Mouse (Mus musculus): Measurements from ENCODE around the gene Prox1.

Prox1 gene

DNA sequence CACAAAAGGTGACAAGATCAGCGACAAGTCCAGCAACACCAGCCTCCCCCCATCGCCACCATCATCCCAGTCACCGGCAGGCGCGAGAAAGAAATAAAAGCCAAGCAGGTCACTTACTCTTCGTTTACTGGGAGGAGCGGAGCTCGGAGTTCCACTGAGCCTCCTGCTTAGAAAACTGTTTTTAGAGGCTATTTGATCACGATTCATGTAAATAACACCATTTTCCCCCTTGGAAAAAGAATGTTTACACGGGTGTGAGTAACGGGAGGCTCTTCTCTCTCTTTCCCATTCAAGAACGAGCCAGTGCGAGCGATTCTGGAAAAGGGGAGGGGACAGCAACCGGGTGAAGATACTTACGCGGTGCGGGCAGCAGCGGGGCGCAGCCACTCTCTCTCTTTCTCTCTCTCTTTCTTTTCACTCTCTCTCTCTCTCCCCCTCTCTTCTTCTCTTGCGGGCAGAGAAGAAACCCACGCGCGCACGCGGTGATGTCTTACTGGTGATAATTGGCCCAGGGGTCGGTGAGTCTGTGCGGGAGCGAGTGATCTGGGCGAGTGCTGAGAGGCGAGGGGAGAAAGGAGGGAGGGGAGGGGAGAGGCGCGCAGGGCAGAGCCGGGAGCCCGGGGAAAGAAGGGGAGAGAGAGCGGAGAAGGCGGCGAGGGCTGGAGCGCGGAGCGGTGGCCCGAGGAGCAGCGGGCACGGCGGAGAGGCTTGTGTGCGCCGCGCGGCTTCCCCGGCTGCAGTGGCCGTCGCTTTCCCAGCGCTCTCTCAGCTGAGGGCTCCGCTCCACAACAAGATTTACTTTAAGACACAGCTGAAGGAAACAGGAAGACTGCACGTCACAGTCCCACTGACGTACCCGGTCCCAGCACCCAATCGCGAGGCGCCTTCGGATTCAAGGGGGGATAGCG, at the start of gene Prox1:
Prox1 (minus strand) TSS at position 804 of the 908 bp plus-strand sequence.
- peak; percentile 87 for DNase-seq (ENCODE audit: low read depth, low spot score)

DNA sequence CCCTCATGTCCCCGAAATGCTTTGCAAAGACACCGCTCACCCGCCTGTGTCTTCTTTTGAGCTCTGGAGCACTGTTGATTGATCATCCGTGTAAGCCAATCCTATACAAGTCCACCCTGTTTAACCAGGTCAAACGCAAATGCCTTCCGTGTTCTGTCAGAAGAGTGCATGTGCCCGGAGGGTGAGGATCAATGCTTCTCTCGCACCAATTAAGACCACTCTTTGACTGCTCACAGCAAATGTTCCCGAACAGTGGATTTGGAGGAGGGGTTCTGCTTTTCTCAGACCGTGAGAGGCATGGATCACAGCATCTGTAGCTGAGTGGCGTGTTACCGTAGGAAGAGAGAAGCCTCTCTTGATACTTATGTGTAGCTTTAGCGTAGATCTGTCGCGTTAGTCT, 46.1 kb upstream of the Prox1 start:
- no peak for DNase-seq (ENCODE audit: low read depth, low spot score)

DNA sequence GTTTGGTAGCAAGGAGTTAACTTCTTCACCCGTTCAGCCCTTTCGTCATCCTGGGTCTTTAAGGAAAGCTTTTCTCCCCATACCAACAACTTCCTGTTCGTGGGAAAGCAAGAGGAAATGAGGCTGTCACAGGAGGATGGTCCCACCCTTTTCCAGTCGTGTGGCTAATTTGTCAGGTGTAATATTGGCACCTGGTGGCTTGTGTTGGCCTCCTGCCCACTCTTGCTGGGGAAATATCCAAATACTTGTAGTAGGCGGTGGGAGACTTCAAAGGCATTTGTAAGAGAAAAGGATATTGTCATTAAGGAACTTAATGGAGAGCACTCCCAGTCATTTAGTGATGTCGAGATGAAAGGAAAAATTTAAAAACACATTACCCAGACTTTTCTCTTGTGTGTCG, 44.1 kb upstream of the Prox1 start:
- DNase-seq (ENCODE audit: low read depth, low spot score): no peak

DNA sequence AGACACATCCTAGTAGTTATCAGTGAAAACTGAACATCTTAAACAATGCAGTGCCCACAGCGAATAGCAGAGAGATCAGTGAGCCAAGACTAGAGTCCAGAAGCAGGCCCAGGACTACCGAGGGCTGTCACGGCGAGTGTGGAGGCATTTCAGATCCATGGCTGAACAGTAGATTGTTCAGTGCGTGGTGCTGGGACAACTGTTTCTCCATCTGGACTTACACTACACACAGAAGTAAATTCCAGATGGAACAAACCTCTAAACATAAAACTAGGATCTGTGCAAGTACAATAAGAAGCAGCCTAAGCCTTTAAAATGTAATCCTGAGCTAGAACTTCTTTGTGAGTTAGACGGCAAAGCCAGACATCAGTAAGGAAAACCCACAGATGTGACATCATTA, 42.7 kb upstream of the Prox1 start:
- no peak for DNase-seq (ENCODE audit: low read depth, low spot score)

DNA sequence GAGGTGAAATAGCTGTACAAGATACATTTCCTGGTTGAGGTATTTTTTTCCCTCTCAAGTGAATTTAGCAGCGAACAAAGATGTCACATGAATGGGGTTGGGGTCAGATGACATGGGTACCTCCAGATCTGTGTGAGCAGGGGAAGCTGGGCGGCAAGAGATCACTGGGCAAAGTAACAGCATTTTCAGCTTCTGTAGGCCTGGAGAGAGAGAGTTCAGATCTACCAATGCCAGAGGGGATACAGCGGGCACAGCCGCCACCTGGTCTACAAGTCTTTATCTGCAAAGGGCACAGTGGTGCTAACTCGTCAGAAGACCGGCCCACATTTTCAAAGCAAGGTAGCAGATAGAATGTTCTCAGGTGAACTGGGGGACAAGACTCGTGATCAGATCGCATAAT, 36.7 kb upstream of the Prox1 start:
- no peak for DNase-seq (ENCODE audit: low read depth, low spot score)

DNA sequence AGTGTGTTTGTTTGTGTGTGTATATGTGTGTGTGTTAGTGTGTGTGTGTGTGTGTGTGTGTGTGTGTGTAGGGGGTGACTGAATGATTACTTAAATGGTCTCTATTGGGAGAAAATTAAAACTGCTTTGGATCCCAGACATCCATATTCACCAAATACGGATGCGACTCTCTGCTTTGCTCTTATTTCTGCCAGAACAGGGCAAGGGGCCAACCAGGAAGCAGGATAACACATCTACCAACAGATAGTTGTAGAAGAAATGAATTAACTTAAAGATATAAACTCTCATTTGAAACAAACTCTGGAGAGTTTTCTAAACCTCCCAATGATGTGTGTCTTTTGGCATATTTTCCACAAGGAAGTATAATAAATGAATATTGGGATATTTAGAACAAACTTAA, 35.2 kb upstream of the Prox1 start:
- no peak for DNase-seq (ENCODE audit: low read depth, low spot score)

DNA sequence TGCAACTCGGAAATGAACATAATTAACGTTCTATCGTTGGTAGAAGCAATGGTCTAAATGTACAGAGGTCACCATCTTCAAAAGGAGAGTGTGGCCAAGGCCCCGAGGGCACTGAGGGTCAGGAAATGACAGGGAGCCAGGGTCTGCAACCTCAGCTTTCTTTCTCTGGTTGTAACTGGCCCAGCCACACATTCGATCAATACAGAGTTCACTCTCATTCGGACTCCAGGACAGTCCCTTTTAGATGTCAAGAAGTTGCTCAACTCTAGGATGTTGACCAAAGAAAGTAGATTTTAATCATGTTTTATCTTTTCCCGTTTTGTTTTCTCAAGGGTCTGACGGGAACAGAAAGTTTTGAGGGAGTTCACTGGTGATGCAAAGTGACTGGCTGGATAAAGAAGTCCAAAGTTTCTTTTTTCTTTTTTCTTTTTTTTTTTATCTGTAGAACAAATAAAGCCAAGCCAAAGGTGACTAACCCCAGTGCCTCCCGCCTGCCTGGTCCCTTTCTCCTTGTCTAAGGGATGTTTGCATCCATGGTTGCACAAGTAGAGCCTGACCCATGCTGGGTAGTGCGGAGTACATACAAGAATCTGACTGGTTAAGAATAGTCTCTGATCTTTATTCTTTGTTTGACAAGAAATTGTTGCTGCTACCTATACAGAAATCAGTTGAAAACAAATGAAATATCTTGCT, 34.0 kb upstream of the Prox1 start:
- DNase-seq (ENCODE audit: low read depth, low spot score): no peak

DNA sequence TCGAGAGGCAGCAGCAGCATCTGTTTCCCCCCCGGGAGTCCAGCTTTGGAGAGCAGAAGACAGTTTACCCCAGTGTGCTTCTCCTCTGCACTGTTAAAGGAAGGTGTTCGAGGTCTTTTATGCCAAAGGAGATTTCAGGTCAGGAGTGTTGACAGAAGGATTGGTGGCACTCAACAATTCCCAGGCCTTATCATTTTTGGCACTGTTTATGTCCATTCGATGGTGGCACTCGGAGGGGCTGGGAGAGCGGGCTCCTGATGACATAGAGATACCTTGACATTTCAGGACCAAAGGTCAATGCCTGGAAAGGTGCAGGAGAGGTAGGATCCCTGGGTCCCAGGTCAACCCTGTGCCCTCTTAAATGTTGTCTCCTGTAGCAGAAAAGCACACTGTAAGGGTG, 31.2 kb upstream of the Prox1 start:
- DNase-seq (ENCODE audit: low read depth, low spot score): no peak

DNA sequence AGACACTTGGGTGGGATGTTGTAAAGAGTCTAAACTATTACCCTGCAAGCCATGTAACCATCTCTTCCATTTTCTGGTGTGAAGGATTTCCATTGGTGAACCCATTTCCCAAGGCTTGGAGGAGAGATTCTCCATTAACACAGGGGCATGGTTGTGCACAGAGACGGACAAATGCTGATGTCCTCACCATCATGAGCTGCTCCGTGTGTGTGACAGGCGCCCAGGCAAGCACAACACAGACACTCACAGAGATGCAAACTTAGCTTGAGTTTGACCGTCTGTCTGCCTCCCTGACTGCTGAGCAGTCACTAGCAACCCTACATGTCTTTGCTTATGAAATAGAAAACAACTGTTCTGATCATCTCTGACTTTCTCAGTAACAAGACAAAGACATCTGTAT, 30.5 kb upstream of the Prox1 start:
- DNase-seq (ENCODE audit: low read depth, low spot score): no peak

DNA sequence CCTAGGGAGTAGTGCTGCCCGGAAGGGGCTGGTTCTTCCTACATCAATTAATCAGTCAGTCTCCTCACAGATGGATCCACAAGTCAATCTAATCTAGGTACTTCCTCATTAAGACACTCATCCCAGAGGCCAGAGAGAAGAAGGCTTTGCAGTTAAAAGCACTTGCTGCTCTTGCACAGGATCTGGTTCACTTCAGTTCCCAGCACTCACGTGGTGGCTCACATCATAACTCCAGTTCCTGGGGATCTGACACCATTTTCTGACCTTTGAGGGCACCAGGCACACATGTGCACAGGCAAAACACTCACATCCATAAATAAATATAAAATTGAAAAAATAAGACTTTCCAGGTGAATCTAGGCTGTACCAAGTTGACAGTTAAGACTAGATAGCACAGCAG, 27.7 kb upstream of the Prox1 start:
- DNase-seq (ENCODE audit: low read depth, low spot score): no peak

DNA sequence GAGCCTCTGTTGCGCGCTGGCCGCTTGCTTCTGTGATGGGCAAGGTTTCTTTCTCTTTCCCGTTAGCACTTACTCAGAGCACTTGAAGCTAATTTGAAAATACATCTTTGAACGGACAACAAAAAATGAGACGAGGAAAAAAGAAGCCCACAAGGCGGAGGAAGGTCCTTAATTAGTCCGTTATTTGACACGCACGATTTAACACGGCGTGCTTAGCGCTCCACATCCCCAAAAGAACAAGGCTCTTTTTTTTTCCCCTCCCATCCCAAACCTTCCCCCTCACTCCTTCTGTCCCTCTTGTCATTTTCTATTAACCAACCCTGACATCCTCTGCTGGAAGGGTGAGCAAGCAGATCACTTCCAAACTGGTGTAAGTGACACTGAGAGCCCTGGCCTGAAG, 21.5 kb upstream of the Prox1 start:
- no peak for DNase-seq (ENCODE audit: low read depth, low spot score)

DNA sequence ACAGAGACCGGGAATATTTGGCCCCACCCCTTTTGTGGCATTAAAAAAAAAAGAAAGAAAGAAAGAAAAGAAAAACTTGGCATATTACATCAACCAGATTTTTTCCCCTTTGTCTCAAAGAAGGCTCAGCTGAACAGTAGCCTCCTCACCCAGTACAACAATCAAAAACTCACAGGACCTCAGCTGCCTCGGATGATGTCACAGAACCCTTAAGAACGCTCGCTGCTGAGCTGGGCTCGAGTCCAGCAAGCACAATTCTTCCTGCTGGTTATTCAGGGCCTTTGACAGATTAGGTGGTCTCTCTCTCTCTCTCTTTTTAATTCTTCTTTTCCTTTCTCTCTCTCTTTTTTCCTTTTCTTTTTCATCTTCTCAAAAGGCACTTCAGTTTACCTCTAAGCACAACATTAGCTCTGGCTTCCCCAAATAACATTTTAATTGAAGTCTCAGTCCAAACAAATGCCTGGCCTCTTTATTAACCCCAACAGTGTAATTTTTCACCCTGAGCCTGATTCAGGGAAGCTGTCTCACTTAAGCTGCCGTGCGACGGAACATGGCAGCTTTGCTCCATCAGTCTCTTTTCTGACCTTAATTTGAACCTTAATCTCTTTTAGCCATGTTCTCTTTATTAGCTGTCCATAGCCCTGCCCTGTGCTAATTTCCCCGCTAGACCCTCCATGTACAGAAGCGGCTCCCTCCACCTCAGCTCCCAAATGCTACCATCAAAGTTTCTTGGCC, 19.9 kb upstream of the Prox1 start:
- no peak for DNase-seq (ENCODE audit: low read depth, low spot score)

DNA sequence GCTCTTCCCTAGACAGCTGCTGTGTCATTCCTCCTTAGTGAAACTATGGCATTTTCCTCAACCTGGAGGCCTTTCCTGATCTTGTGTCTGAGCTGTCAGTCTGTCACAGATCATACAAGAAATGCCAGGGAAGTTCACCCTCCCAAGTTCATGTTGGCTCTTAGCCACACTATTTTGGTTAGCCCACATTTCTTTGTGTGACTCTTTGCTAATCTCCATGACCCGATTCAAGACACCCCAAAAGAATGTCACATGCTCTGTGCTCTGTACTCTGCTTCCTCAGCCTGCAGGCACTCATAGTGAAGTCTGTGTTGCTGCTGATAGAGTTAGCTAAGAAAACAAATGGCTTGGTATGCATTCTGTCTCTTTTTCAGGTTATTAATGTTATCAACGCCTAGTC, 18.6 kb upstream of the Prox1 start:
- DNase-seq (ENCODE audit: low read depth, low spot score): no peak

DNA sequence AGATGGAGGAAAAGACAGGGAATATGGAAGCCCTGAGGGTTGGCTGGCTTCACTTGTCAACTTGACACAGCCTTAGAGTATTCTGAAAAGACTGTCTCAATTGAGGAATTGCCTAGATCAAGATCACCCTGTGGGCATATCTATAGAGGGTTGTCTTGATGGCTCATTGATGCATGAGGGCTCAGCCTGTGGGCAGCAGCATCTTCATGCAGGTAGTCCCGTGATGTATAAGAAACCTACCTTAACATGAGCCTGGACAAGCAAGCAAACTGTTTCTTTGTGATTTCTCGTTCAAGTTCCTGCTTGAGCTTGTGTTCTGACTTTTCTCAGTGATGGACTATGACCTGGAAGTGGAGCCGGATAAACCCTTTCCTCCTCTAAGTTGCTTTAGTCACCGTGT, 15.8 kb upstream of the Prox1 start:
- no peak for DNase-seq (ENCODE audit: low read depth, low spot score)

DNA sequence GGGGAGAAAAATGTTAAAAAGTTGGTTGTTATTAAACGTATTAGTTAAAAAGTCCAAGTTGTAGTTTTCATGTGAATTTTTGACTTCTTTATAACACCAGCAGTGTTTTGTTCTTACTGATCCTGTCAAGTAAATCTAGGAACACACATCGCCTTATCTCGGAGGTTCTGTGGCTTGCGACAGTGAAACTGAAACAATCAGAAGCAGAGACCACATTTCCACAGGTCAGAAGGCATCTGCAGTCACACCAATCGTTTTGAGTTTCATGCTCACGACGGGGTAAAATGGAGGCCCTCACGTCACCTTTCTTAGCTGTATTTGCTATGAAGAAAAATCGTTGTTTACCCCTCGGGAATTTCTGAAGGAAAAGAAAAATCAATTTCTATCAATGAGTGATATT, 14.8 kb upstream of the Prox1 start:
- no peak for DNase-seq (ENCODE audit: low read depth, low spot score)

DNA sequence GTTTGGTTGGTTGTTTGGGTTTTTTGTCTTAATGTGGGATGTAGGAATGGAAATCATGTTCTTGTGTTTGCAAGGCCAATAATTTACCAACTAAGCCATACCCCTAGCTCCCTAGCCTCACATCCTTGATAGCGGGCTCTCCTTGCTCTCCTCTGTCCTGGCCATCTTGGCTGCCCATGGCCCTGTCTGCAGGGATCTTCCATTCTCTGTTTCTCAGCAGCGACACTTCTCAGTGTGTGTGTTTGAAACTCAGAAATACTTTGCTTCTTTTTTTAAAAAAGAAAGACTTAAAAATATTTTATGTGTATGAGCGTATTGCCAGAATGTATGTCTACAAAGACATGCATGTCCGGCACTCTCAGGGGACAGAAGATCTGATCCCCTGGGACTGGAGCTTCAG, 13.1 kb upstream of the Prox1 start:
- DNase-seq (ENCODE audit: low read depth, low spot score): no peak

DNA sequence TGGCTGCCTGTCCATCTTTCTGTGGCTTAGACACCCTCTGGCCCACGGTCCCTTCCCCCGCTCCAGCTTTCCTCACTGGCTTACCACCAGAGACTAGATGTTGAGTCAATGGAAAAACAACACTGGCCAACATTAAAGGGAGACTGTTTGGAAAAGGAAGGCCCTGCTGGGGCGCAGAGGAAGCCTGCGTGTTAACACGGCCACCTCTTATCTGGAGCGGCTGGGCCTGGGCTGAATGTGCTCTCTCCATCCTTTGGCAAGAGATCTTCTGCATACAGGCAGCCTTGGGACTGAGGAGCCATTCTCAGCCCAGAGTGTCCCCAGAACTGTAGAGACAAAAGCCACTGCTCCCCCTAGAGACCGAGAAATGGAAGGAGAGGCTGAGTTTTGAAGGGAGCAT, 11.3 kb upstream of the Prox1 start:
- DNase-seq (ENCODE audit: low read depth, low spot score): peak; percentile 25

DNA sequence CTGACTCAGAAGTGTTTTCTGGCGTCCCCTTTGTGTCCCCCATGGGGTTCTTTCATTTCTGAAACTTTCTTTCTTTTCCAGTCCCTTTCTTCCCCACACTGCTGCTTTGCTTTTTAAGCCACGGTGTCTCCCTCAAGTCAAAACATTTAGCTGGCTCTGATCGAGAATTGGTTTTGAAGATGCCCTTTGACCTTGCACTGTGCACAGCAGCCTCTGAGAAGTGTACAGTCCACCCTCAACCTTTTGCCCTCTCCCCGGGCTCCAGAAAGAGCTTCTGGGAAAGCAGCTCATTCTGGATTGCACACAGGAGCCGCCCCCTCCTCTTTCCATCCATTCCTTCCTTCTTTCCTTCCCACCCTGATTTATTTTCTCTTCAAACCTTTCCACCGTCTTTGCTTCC, 10.3 kb upstream of the Prox1 start:
- no peak for DNase-seq (ENCODE audit: low read depth, low spot score)

DNA sequence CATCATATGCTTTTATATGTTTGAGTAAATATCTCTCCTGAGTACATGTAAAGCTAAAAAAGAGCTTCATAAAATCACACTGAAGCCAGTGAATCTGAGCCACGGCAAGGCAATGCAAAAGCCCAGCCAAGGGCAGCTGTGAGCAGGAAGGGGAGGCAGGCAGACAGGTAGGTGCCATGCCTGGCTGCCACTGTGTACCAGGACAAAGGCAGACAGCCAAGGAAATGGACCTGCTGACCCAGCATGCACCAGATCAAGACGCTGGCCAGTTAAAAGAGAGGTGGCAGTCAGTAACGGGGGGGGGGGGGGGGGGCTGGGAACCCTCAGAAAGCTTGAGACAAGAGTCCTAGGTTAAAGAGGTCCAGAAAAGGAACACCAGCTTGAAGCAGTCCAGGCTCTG, 6.4 kb upstream of the Prox1 start:
- no peak for DNase-seq (ENCODE audit: low read depth, low spot score)

DNA sequence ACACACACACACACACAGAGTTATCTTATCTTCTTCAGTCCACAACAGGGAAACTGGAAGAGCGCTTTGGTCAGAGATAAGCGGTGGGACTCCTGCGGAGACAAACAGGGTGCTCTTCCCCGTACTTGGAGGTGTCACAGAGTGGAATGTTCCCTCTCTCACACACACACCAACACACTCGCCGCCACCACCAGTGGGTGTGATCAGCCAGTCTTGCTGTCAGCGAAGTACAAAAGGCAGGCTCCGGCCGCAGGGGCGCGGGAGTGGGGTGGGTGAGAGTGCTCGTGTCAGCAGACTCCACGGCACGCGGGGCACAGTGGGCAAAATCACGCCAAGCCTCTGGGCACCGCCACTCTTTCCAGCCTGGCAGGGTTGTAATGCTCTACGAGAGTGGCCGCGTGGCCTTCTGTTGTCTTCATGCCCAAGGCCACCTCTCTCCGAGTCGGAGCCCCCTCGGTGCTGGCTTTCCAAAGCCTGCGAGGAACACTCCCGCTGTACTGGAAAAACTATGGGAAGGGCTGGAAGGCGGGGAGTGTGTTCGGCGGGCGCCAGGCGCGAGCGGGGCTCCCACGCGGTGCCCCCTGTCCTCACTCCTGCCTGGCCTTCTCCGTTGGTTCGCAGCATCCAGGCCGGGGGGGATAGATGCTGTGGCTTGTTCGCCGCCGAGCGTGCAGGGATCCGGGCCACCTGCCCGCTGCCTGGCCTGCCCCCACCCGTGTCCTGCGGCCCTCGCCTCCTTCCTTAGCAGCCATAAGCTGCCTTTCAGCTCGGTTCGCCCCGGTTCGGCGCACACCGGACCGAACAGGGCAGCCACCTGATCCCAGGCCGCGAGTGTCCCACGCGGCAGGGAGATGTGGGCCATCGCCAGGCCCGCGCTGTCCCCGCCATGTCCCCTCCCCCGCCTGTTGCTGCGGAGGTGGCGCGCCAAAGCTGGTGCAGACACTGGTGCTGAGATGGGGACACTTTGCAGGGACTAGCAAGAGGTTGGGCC, 4.5 kb upstream of the Prox1 start:
- DNase-seq (ENCODE audit: low read depth, low spot score): peak; percentile 47

DNA sequence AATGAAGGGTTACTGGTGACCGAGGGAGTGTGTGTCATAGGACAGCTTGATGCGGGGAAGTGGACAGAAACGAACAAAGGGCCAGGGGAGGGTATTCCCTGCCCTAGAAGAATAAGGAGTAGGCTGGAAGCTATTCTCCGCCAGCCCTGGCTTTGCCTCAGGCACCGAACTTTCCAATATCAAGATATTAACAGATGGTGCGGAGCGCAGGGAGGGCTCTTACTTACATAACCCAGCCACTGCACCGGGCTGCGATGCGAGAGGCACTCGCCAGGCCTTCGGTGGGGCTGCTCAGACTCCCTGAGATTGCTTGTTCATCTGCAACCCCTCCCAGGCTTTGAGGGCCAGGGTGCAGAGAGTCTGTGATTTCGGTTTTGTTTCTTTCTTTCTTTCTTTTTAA, 3.7 kb upstream of the Prox1 start:
- DNase-seq (ENCODE audit: low read depth, low spot score): peak; percentile 49

Measured in R1 (cell line).